Mouse (Mus musculus): ENCODE measurements around the gene Ppfibp1.

- no peak for TF ChIP-seq POLR2A (IDR thresholded peaks at IDR 0.05; ENCODE audit: insufficient read depth, low read length)
- TF ChIP-seq EP300 (IDR thresholded peaks at IDR 0.05; ENCODE audit: insufficient read depth, low read depth, low read length): no peak
- TF ChIP-seq CTCF (IDR thresholded peaks at IDR 0.05; ENCODE audit: low read depth, low read length): no peak
Observed at GRCm38 (mm10) chr6:146890633-146891032, 2.3 kb downstream of the Ppfibp1 start.
